Mouse (Mus musculus) urinary bladder, postnatal 10 days (tissue): ENCODE data around the gene Ctc1.
"Not testable (repeated sequence)": the region's sequence is repeated elsewhere in the genome, so short reads cannot be mapped to it uniquely, and the experiment has no call there.

ENCODE experiments used
- DNase-seq: peaks from one replicate; pipeline ENCODE4 v3.0.0; 2022; ENCODE audit warnings: low spot score

Gene Ctc1

DNA sequence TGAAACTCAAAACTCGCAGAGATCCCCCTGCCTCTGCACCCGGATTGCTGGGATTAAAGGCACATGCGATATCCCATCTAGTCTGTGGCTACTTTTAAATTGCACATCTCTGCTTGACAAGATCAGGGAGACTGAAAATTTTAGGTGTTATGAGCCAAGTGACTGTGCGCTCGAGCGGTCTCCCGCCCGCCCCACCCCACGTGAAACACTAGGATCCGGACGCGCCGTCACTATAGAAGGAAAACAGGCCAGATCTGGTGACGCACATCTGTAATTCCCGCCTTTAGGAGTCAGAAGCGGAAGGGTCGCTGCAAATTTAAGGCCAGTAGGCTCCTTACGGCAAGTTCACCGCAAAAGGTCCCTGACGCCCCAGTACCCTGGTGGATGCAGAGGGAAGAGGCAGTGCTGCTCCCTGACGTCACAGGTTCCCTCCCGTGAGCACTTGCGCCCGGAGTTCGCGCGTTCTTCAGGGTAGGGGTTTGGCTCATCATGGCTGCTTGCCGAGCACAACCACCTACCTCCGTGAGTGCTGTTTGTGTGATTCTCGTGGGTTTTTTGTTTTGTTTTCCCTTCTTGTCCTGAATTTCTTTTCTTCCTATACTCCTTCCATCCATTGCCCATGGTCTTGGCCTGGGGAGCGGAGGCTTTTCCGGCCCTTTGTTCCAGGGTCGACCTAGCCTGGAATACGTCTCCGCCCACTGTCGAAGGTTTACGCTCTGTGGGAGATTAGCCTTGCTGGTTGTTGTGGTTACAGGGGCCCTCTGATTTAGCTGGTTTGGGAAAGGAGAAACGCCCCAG, at the start of gene Ctc1:
TSS of gene Ctc1 (plus strand) at position 268 of the 798 bp plus-strand sequence.
- DNase-seq, result peak; percentile 60

- no peak for DNase-seq
These were observed 49.2 kb upstream of the Ctc1 start for GRCm38 (mm10) chr11:68966554-68966953.

- peak; percentile 55 for DNase-seq
These were observed 48.1 kb upstream of the Ctc1 start, which contains the start of gene Slc25a35 for GRCm38 (mm10) chr11:68967337-68968282. Gene Slc25a35, plus strand, starts transcription at chr11:68968131.

- no peak for DNase-seq
These were observed 47.0 kb upstream of the Ctc1 start for GRCm38 (mm10) chr11:68968752-68969151.

DNA sequence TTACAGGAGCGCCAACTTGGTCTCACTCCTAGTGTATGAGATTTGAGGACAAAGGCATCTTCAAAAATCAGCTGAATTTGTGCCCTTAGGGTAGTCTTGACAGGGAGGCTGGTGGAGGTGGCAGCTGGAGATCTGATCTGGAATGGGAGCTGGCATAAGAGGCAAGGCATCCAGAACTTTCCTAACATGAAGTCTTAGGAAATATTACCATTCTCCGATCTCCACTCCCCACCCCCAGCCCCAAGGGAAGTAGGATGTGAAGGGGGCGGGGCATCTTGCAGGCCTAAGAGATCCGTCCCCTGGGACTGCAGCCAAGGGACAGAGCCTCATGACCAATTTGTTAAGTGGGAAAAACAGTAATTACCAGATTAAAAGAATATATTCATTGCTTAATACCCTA, 45.5 kb upstream of the Ctc1 start:
- DNase-seq, result no peak

DNA sequence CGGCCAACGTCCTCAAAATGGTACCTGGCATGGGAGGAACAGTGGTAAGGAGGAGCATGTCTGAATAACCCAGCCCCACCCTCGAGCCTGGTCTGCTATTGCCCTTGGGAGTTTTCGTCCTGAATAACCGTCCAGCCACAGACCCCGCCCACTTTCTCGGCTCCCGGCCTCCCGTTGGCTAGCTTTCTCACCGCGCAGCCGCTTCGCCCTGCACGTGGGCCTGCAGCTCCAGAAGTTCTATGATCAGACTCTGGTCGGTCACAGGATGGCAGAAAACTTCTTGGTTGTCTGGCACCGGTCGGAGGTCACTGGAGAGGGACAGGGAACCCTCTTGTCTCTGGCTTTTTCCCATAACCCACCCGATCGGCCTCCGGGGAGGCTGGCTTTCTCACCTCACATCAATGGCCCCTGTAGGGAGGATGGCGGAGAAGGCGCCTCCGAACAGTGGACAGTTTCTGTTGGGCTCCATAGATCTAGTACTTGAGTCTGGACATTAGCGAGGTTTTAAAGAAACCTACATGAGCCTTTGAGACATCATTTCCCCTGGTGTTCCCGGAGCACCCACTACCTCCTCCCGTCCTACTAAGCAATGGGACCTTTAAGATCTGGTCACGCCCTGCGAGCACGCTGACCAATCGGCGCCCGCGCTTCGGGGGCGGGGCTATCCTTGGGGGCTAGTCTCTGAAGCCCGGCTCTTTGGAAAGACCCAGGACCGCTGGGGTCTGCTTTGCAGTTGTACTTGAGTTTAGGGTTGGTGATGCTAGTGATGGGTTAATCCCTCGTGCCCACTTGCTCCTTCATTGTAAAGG, 42.3 kb upstream of the Ctc1 start:
- peak; percentile 40 for DNase-seq

DNA sequence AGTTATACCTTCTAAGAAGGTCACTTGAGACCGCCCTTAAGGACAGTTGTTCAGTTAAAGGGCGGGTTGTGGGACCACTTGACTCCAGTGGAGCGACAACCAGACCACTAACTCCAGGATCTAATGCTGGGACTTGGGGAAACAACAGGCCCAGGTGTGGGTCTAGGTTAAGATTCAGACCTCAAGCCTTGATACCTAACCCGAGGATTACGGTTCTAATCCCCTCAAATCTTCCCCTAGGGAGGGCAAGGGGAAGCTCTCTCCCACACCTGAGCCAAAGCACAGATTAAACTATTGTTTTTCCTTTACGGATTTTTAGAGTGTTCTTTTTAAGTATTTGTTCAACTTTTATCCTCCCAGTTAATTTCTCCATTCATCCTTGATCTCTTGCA, 41.7 kb upstream of the Ctc1 start:
- no peak for DNase-seq

DNA sequence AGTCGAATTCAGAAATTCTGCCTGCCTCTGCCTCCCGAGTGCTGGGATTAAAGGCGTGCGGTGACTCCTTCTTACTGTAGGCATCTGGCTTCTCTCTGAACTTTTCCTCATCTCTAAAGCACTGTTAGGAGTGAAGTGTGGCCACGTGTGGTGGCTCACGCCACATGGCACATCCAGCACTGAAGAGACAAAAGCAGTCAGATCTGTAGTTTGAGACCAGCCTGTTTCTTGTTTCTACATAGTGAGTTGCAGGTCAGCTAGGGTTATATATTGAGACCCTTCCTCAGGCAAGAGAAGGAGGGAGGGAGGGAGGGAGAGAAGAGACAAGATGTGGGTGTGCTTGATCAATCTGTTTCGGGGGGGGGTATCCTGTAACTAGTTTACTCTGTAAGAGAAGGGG, 40.6 kb upstream of the Ctc1 start, which contains the start of gene Rangrf:
TSS of gene Rangrf (minus strand) at position 101 of the 400 bp plus-strand sequence.
- DNase-seq, result no peak

DNA sequence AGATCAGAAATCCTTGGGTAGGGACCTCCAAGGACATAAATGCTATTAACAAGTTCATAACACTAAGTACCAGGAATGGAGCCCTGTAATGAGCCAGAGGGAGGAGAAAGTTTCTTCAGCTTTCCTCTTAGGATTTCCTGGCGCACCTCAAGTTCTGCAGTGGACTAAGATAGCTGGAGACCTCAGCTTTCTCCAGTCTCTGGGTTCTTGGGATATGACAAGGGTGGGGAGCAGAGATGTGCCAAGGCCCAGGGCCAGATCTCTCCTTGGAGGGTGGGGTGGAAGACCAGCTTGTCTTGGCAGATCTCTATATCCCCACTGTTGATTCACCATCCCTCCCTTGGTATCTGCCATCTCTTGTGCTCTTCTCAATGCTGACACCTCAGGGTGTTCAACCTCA, 40.1 kb upstream of the Ctc1 start:
- no peak for DNase-seq

- DNase-seq, result no peak
These were observed 36.4 kb upstream of the Ctc1 start for GRCm38 (mm10) chr11:68979320-68979733.

GRCm38 (mm10) chr11:68980919-68981318, 34.8 kb upstream of the Ctc1 start:
- no peak for DNase-seq

- DNase-seq, result no peak
These were observed 32.9 kb upstream of the Ctc1 start for GRCm38 (mm10) chr11:68982639-68983369.

GRCm38 (mm10) chr11:68987365-68987882, 28.3 kb upstream of the Ctc1 start:
- no peak for DNase-seq

- DNase-seq, result no peak
These were observed 27.4 kb upstream of the Ctc1 start for GRCm38 (mm10) chr11:68988341-68988740.

GRCm38 (mm10) chr11:68993122-68993521, 22.6 kb upstream of the Ctc1 start:
- DNase-seq, result no peak

- no peak for DNase-seq
These were observed 21.3 kb upstream of the Ctc1 start for GRCm38 (mm10) chr11:68994377-68994776.

GRCm38 (mm10) chr11:68997080-68997479, 18.6 kb upstream of the Ctc1 start:
- no peak for DNase-seq

GRCm38 (mm10) chr11:69002782-69003181, 12.9 kb upstream of the Ctc1 start:
- not testable (repeated sequence) for DNase-seq

- no peak for DNase-seq
These were observed 12.1 kb upstream of the Ctc1 start for GRCm38 (mm10) chr11:69003592-69003991.

DNA sequence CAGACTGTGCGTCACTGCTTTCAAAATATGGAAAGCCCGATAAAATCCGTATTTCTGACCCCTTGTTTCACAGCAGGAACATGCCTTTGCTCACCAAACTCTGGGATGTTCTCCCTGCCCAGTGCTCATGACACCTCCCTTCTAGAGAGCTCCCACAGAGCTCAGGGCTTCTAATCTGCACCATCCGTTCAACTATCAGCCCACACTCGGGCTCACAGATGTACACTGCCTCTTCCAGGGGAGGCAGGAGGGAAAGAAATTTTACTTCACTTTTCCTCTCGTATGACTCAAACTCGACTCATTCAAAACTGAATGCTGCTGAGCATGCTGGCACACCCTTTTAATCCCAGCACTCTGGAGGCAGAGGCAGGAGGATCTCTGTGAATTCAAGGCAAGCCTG, 10.5 kb upstream of the Ctc1 start:
- DNase-seq, result no peak

DNA sequence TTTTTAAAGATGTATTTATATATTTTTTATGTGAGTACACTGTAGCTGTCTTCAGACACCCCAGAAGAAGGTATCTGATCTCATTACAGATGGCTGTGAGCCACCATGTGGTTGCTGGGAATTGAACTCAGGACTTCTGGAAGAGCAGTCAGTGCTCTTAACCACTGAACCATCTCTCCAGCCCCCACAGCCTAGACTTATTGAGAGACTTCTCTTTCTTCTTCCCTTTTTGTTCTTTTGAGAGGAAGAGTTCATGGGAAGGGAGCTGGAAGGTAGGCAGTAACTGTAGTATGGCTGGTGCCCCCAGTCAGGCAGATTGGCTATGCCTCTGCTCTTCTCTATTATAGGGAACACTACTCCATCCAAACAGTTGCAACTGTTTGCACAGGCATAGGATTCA, 9.1 kb upstream of the Ctc1 start:
- not testable (repeated sequence) for DNase-seq
